Mouse (Mus musculus): ENCODE results near the gene Zdhhc13. TPM values are rescaled to one million over a fixed set of nuclear protein-coding genes. Genes with fewer than 3 reads are reported as not detected.

Gene Zdhhc13
- polyA plus RNA-seq, 1 experiment from 2014 or later = 41.5 TPM

- no peak overlapping the region for H3K27ac ChIP-seq
- H3K36me3 ChIP-seq = no peaks in the 10 kb centered on the region
- H3K4me3 ChIP-seq (replicated peaks) = no peak overlapping the region
- H3K4me2 ChIP-seq (replicated peaks) = no peak overlapping the region
- WGBS = 81% methylated on average over 3 of the region's 3 CpGs
- no peaks in the 10 kb centered on the region for H3K9me3 ChIP-seq
- H3K27me3 ChIP-seq (replicated peaks) = no peaks in the 10 kb centered on the region
- no peak for ATAC-seq
- no peak overlapping the region for H3K9ac ChIP-seq
- H3K4me1 ChIP-seq (replicated peaks) = no peaks in the 10 kb centered on the region; the same call in 1 of the 2 replicates
Measured at GRCm38 (mm10) chr7:48791412-48791811, 2.6 kb downstream of the Zdhhc13 start.

DNA sequence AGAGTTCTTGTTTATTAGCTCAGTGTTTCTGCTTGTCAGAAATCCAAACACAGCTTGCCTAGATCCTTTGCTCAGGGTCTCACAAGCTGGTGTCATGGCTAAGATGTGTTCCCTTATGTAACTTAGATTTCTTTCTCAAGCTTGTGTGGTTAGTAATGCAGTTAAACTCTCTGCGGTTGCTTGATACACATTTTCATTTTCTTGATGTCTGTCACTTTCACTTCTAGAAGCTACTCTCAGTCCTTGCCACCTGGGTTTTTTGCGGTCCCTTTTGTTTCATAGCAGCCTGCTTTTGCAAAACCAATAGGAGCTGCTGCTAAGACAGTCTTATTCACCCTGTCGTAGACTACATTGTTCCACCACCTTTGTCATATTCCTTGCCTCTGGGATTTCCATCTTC, 6.3 kb downstream of the Zdhhc13 start:
- WGBS = 67% methylated on average over 3 of the region's 3 CpGs
- ATAC-seq = 0 out of 2 replicates have a peak, but pooled peaks have one; percentile 27
- no peaks in the 10 kb centered on the region for H3K27me3 ChIP-seq (replicated peaks)
- no peak overlapping the region for H3K4me3 ChIP-seq (replicated peaks)
- H3K9me3 ChIP-seq = no peaks in the 10 kb centered on the region
- H3K36me3 ChIP-seq = no peaks in the 10 kb centered on the region
- no peak overlapping the region for H3K4me2 ChIP-seq (replicated peaks)
- H3K9ac ChIP-seq = no peak overlapping the region
- no peak overlapping the region for H3K27ac ChIP-seq
- peaks cover 2% of the 10 kb centered on the region; the same call in 1 of the 2 replicates for H3K4me1 ChIP-seq (replicated peaks)

- WGBS = 90% methylated on average over 7 of the region's 7 CpGs
- H3K27ac ChIP-seq = no peak overlapping the region
Measured at GRCm38 (mm10) chr7:48803381-48803780, 14.6 kb downstream of the Zdhhc13 start.

DNA sequence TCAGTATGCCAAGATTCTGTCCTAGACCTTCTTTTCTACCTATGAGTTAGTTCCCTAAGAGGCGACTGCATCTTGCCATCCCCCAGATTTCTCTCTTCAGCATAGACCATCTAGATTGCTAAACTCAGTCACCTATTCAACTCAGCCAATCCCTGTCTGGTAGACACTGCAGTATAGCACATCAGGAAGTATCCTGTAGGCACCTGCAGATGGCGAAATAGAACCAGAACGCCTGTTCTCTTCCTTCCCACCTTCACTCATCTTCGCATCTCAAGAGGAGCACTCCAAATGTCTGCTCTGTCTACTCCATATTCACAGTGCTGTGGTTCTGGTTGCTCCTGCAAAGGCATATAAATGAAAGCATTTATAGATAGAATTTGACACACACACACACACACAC, 17.8 kb downstream of the Zdhhc13 start:
- Histone ChIP-seq H3K36me3 (0 out of 2 replicates have a peak, but pooled peaks cover 14% of the 10 kb centered on the region), H3K4me1 (replicated peaks) (no peaks in the 10 kb centered on the region), H3K4me3 (replicated peaks) (no peak overlapping the region), H3K9ac (no peak overlapping the region), H3K27me3 (replicated peaks) (no peaks in the 10 kb centered on the region), H3K27ac (no peak overlapping the region), H3K9me3 (no peaks in the 10 kb centered on the region), H3K4me2 (replicated peaks) (no peak overlapping the region)
- 86% methylated on average over 4 of the region's 4 CpGs for WGBS
- ATAC-seq = no peak

More at GRCm38 (mm10) chr7:48803381-48803780, 14.6 kb downstream of the Zdhhc13 start:
- Histone ChIP-seq H3K4me2 (replicated peaks) (no peak overlapping the region), H3K4me1 (replicated peaks) (no peaks in the 10 kb centered on the region), H3K4me3 (replicated peaks) (no peak overlapping the region), H3K9ac (no peak overlapping the region), H3K27me3 (replicated peaks) (no peaks in the 10 kb centered on the region), H3K36me3 (0 out of 2 replicates have a peak, but pooled peaks cover 14% of the 10 kb centered on the region), H3K9me3 (no peaks in the 10 kb centered on the region)
- ATAC-seq = no peak

DNA sequence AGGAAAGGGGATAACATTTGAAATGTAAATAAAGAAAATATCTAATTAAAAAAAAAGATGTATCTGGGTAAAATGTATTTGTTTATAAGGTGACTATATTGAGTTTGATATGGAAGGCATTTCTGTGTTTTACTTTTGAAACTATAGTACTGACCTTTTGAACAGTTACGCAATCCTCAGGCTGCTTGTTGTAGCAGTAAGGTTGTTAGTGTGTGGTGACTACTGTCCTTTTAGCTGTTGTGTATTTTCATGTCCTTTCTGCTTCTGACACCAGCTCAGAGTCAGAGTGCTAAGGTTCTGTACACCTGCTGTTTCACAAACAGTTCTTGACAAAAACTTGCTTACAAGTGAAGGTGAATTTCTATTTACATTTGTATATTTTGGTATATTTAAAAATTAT, 21.8 kb downstream of the Zdhhc13 start:
- Histone ChIP-seq H3K4me2 (replicated peaks) (no peak overlapping the region), H3K9ac (no peak overlapping the region), H3K27me3 (replicated peaks) (no peaks in the 10 kb centered on the region), H3K4me3 (replicated peaks) (no peak overlapping the region), H3K9me3 (no peaks in the 10 kb centered on the region), H3K36me3 (0 out of 2 replicates have a peak, but pooled peaks cover 11% of the 10 kb centered on the region), H3K27ac (no peak overlapping the region), H3K4me1 (replicated peaks) (no peaks in the 10 kb centered on the region)
- no peak for ATAC-seq
- 93% methylated on average over 1 of the region's 1 CpGs for WGBS

DNA sequence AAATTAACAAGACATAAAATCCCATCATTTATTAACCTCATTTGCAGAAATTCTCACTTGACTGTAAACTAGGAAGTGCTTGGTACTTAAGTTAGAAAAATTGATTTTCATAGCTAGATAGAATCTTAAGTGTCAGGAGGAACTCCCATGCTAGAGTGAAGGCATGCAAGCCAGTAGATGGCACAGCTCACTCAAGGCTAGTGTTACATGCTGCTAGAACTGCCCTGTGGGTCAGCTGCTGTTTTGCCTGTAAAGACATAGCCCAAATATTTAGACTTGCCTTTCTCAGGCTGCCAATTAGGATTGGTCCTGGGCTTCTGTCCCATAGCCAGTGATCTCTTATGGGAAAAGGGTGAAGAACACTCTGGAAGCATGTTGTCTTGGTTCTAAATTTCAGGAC, 23.6 kb downstream of the Zdhhc13 start:
- 0 out of 2 replicates have a peak, but pooled peaks cover 7% of the 10 kb centered on the region for H3K36me3 ChIP-seq
- ATAC-seq = 0 out of 2 replicates have a peak, but pooled peaks have one; percentile 34
- no peak overlapping the region for H3K27ac ChIP-seq

DNA sequence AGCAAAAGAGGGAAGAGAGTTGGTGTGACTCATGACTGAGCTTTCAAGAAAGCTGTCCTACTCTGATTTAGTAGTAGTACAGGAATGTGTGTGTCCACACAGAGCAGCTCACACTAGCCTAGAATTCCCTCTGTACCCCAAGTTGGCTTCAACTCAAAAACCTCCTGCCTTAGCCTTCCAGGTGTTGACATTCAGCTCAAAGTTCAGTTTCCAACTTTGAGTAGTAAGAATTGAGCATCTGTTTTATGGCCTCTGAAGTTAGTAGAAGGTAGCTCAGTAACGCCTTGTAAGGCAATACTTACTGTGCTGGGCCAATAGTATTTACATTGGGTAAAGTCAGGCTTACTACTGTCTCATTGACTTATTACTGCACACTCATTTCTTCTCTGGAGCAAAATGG, 24.8 kb downstream of the Zdhhc13 start:
- H3K4me2 ChIP-seq (replicated peaks) = no peak overlapping the region
- no peaks in the 10 kb centered on the region for H3K4me1 ChIP-seq (replicated peaks)
- H3K4me3 ChIP-seq (replicated peaks) = no peak overlapping the region
- peak; percentile 86 for ATAC-seq
- H3K9ac ChIP-seq = no peak overlapping the region
- 45% methylated on average over 1 of the region's 1 CpGs for WGBS
- H3K36me3 ChIP-seq = 0 out of 2 replicates have a peak, but pooled peaks cover 6% of the 10 kb centered on the region
- 0 out of 2 replicates have a peak overlapping the region, but pooled peaks have one; percentile 51 for H3K27ac ChIP-seq
- no peaks in the 10 kb centered on the region for H3K9me3 ChIP-seq
- H3K27me3 ChIP-seq (replicated peaks) = no peaks in the 10 kb centered on the region

More for the DNA sequence above, 23.6 kb downstream of the Zdhhc13 start:
- Histone ChIP-seq H3K27me3 (replicated peaks) (no peaks in the 10 kb centered on the region), H3K9me3 (no peaks in the 10 kb centered on the region), H3K4me2 (replicated peaks) (no peak overlapping the region), H3K4me3 (replicated peaks) (no peak overlapping the region), H3K9ac (no peak overlapping the region), H3K4me1 (replicated peaks) (no peaks in the 10 kb centered on the region)

DNA sequence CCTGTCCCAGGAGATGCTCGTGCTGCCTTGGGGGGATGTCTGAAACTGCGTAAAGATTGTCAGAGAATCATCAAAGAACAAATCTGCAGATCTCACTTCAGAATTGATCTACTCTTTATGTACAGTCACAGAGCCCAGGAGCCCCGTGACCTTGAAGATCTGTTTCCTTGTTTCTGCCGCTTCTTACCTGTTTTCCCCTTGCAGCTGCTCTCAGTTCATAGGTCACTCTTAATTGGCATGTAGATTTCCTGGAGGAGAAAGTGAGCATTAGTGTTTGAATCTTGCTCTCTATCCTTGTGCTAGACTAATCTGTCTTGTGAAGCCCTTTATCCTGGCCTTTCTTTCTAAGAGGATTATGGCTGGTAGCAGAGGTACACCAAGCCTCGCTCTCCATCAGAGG, 32.9 kb downstream of the Zdhhc13 start:
- H3K9me3 ChIP-seq = no peaks in the 10 kb centered on the region
- peaks cover 24% of the 10 kb centered on the region for H3K36me3 ChIP-seq
- no peak overlapping the region for H3K4me2 ChIP-seq (replicated peaks)
- no peaks in the 10 kb centered on the region for H3K4me1 ChIP-seq (replicated peaks)
- H3K27ac ChIP-seq = no peak overlapping the region
- no peak overlapping the region for H3K9ac ChIP-seq
- 87% methylated on average over 5 of the region's 5 CpGs for WGBS
- H3K27me3 ChIP-seq (replicated peaks) = no peaks in the 10 kb centered on the region
- ATAC-seq = peak; percentile 72
- H3K4me3 ChIP-seq (replicated peaks) = no peak overlapping the region

DNA sequence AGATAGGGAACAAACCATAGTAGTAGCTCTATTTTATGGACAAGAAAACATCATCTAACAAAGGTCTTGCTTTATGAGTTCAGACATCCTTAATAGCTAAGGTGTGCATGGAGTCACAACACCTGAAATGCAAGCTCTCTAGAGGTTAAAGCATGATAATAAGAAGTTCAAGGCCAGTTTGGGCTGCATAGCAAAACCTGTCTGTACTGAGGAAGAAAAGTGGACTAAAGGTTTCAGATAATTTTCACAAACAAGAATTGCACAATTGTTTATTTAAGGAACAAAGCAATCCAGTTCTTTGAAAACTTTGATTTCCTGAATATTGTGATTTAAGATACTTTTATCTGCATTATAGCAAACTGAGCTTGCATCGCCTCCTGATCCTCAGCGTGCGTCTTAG, 34.8 kb downstream of the Zdhhc13 start:
- Histone ChIP-seq H3K9ac (no peak overlapping the region), H3K4me1 (replicated peaks) (no peaks in the 10 kb centered on the region), H3K4me2 (replicated peaks) (no peak overlapping the region), H3K36me3 (peaks cover 27% of the 10 kb centered on the region), H3K27ac (no peak overlapping the region), H3K4me3 (replicated peaks) (no peak overlapping the region), H3K9me3 (no peaks in the 10 kb centered on the region), H3K27me3 (replicated peaks) (no peaks in the 10 kb centered on the region)
- 91% methylated on average over 3 of the region's 3 CpGs for WGBS
- no peak for ATAC-seq

DNA sequence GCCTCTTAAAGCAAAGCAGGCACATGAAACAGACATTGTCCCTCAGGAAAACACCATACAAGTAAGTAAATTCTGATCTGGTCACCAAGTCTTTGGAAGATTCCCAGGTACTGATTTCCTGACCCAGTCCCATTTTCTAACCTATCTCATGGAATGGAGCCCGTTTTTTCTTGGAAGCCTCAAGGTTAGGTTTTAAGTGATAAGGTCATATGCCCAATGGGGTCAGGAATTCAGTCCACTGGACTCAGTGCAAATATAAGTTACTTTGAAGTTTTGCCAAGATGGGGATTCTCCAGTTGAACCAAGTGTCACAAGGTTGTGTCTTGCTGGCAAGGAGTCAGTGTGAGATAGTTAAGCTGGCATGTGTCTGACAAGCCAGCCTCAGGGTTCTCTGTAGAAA, 35.9 kb downstream of the Zdhhc13 start:
- ATAC-seq = no peak

GRCm38 (mm10) chr7:48825170-48825569, 36.4 kb downstream of the Zdhhc13 start:
- Histone ChIP-seq H3K4me3 (replicated peaks) (no peak overlapping the region), H3K4me1 (replicated peaks) (no peaks in the 10 kb centered on the region), H3K9ac (no peak overlapping the region), H3K36me3 (peaks cover 27% of the 10 kb centered on the region), H3K27me3 (replicated peaks) (no peaks in the 10 kb centered on the region), H3K9me3 (no peaks in the 10 kb centered on the region), H3K27ac (no peak overlapping the region), H3K4me2 (replicated peaks) (no peak overlapping the region)
- ATAC-seq = no peak
- 92% methylated on average over 6 of the region's 6 CpGs for WGBS

More for the DNA sequence above, 35.9 kb downstream of the Zdhhc13 start:
- Histone ChIP-seq H3K36me3 (peaks cover 27% of the 10 kb centered on the region), H3K4me1 (replicated peaks) (no peaks in the 10 kb centered on the region), H3K9ac (no peak overlapping the region), H3K9me3 (no peaks in the 10 kb centered on the region), H3K27me3 (replicated peaks) (no peaks in the 10 kb centered on the region), H3K4me3 (replicated peaks) (no peak overlapping the region), H3K4me2 (replicated peaks) (no peak overlapping the region), H3K27ac (no peak overlapping the region)
- WGBS = 84% methylated on average over 1 of the region's 1 CpGs

- H3K4me1 ChIP-seq (replicated peaks) = no peaks in the 10 kb centered on the region
- H3K9me3 ChIP-seq = no peaks in the 10 kb centered on the region
- ATAC-seq = no peak
- peaks cover 22% of the 10 kb centered on the region for H3K36me3 ChIP-seq
- H3K27ac ChIP-seq = no peak overlapping the region
- no peak overlapping the region for H3K4me2 ChIP-seq (replicated peaks)
- H3K27me3 ChIP-seq (replicated peaks) = no peaks in the 10 kb centered on the region
- no peak overlapping the region for H3K9ac ChIP-seq
- H3K4me3 ChIP-seq (replicated peaks) = no peak overlapping the region
- 80% methylated on average over 5 of the region's 5 CpGs for WGBS
Measured at GRCm38 (mm10) chr7:48829177-48829910, 40.5 kb downstream of the Zdhhc13 start.

GRCm38 (mm10) chr7:48830395-48830794, 41.6 kb downstream of the Zdhhc13 start:
- Histone ChIP-seq H3K4me1 (replicated peaks) (no peaks in the 10 kb centered on the region), H3K9ac (no peak overlapping the region), H3K27ac (no peak overlapping the region), H3K36me3 (peaks cover 16% of the 10 kb centered on the region), H3K4me3 (replicated peaks) (no peak overlapping the region), H3K27me3 (replicated peaks) (no peaks in the 10 kb centered on the region), H3K9me3 (no peaks in the 10 kb centered on the region), H3K4me2 (replicated peaks) (no peak overlapping the region)
- 26% methylated on average over 2 of the region's 2 CpGs for WGBS
- ATAC-seq = no peak

Data from intestine, embryonic 15.5 days (tissue).